Mouse (Mus musculus): ENCODE results near the gene Lcmt1.

GRCm38 (mm10) chr7:123417661-123418060 is 48.1 kb downstream of the Lcmt1 start:
- no peak for TF ChIP-seq POLR2A (IDR thresholded peaks at IDR 0.05; ENCODE audit: borderline replicate concordance, insufficient read depth, low read length)
- no peak for TF ChIP-seq CTCF (IDR thresholded peaks at IDR 0.05; ENCODE audit: borderline replicate concordance, insufficient read depth, low read depth, low read length)

Data from cerebellum, adult 2 months (tissue).